Mouse (Mus musculus): Measurements from ENCODE around the gene Cyp4f14. TPM values are rescaled to one million over a fixed set of nuclear protein-coding genes. Genes with fewer than 3 reads are reported as not detected.
"Not testable (repeated sequence)": the region's sequence is repeated elsewhere in the genome, so short reads cannot be mapped to it uniquely, and the experiment has no call there.

The Cyp4f14 gene
- polyA plus RNA-seq, 1 experiment from 2014 or later = not detected

DNA sequence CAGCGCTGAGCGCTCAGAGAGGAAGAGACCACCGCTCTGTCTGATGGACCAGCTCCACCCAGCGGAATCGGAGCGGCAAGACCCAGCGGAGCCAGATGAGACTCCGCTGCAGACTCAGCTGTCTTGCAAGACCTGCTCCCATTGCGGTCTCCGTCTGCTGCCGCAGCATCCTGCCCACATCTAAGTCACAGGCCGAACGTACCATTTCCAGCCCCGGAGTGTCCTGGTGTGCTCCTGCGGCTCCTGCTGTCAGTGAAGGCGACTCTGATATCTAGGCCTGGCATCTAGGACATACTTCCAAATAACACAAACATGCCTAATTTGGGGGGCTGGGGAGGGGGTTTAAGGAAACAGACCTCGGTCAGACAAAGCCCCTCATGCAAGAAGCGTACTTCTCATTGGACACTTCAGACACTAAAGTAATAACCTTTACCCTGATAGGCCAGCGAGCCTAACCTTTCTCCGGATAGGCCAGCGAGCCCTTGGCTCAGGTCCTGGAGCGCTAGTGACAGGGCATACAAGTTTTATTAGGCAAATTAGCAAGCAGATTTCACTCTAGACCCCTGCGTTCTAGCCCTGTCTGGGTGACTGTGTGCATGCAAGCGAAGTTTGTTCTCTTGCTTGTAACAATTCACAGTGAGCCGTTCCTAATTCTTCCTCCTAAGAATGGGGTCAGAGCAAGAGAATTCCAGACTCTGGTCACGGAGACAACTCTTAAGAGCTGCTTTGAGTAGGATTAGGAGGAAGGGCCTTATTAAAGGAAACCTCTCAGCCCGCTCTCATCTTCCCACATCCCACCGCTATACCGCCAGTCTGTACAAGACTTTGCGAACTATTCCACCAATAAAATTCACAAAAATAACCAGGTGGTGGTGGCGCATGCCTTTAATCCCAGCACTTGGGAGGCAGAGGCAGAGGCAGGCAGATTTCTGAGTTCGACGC is 25.6 kb downstream of the Cyp4f14 start, which contains the start of gene Zfp870:
TSS of gene Zfp870 (minus strand) at position 404 of the 942 bp plus-strand sequence.
- 10% methylated on average over 33 of the region's 33 CpGs for WGBS

DNA sequence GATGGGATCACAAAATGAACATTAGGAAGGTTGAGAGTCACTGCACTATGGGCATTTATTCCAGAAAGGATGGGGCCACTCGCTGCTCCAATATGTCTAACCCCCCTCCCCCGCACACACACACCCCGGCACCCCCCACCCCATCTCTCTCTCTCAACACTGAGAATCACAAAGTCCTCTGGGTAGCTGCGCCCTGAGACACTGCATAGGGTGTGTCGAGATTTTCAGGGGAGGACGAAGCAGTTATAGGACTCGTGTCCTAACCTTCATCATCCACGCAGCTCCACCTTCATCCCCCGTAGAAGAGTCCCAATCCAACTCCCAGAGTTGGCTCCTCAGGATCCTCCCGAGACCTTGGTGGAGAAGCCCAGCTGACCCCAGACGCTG is 26.3 kb downstream of the Cyp4f14 start:
- Histone ChIP-seq H3K27ac (replicated peaks) (peak overlapping the region; percentile 94), H3K9me3 (replicated peaks) (no peaks in the 10 kb centered on the region), H3K27me3 (no peaks in the 10 kb centered on the region), H3K4me3 (replicated peaks) (peak overlapping the region; percentile 79), H3K4me1 (peaks cover 11% of the 10 kb centered on the region), H3K9ac (peak overlapping the region; percentile 78), H3K4me2 (replicated peaks) (peak overlapping the region; percentile 67), H3K36me3 (no peaks in the 10 kb centered on the region)
- peak; percentile 20; the same call in 1 of the 2 replicates for ATAC-seq (ENCODE audit: insufficient number of reproducible peaks, low FRiP score, low TSS enrichment, low read depth)
- WGBS = 3% methylated on average over 11 of the region's 11 CpGs

More for the DNA sequence above, 25.6 kb downstream of the Cyp4f14 start, which contains the start of gene Zfp870:
- H3K4me2 ChIP-seq (replicated peaks) = peak within 1 kb of the TSS; percentile 67
- H3K27ac ChIP-seq (replicated peaks) = peak within 1 kb of the TSS; percentile 94
- peak; percentile 98 for ATAC-seq (ENCODE audit: insufficient number of reproducible peaks, low FRiP score, low TSS enrichment, low read depth)
- no peaks in the 10 kb centered on the region for H3K27me3 ChIP-seq
- H3K4me1 ChIP-seq = peaks cover 11% of the 10 kb centered on the region
- H3K9me3 ChIP-seq (replicated peaks) = no peaks in the 10 kb centered on the region
- peak within 1 kb of the TSS; percentile 79 for H3K4me3 ChIP-seq (replicated peaks)
- H3K36me3 ChIP-seq = no peaks in the 10 kb centered on the region
- H3K9ac ChIP-seq = peak within 1 kb of the TSS; percentile 78

DNA sequence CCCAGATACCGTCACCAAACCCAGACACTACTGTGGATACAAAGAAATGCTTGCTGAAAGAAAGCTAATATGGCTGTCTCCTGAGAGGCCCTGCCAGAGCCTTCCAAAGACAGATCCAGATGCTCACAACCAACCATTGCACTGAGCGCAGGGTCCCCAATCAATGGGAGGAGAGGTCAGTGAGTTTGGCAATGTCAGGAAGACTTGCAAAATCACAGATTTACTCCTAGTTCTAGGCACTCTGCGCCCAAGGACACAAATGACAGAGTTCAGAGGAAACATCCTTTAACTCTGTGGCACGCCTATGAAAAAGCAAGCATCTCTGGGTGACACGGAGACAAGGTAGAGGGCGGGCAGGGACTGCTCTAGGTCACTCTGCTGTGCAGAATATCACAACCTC is 27.5 kb downstream of the Cyp4f14 start:
- Histone ChIP-seq H3K9me3 (replicated peaks) (no peaks in the 10 kb centered on the region), H3K27ac (replicated peaks) (no peak overlapping the region), H3K4me3 (replicated peaks) (no peak overlapping the region), H3K9ac (no peak overlapping the region), H3K27me3 (no peaks in the 10 kb centered on the region), H3K4me2 (replicated peaks) (no peak overlapping the region), H3K36me3 (peaks cover 8% of the 10 kb centered on the region), H3K4me1 (peaks cover 11% of the 10 kb centered on the region)
- no peak for ATAC-seq (ENCODE audit: insufficient number of reproducible peaks, low FRiP score, low TSS enrichment, low read depth)
- 93% methylated on average over 6 of the region's 6 CpGs for WGBS

DNA sequence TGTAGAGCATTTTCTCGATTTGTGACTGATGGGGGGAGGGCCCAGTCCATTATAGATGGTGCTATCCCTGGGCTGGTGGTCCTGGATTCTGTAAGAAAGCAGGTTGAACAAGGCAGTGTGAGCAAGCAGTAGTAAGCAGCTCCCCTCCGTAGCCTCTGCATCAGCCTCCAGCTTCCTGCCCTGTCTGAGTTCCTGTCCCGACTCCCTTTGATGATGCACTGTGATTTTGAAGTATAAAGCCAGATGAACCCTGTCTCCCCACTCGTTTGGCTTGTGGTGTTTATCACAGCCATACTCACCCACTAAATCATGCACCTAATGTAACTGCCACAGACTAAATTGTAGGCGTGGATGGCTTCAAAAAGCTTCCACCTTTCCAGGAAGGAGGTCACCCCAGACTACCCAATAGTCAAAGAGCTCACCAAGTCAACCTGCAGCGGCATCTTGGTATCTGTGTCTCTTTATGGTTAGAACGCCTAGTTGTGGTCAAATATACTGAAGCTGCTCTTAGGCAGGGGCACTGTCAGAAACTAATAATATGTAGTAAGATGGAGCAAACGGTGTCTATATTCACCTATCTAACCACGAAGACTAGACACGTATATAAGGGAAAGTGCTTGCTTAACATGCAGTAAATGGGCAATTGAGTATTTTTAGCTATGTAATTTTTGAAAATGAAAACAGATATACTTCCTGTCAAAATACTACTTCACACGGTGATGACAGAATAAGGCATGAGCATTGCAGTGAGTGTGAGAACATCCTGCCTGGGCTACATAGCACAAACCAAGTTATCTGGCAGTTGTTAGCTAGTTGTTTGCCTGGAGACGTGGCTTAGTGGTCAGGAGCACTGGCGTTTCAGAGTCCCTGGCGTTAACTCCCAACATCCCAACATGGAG is 36.6 kb downstream of the Cyp4f14 start:
- 90% methylated on average over 14 of the region's 14 CpGs for WGBS

DNA sequence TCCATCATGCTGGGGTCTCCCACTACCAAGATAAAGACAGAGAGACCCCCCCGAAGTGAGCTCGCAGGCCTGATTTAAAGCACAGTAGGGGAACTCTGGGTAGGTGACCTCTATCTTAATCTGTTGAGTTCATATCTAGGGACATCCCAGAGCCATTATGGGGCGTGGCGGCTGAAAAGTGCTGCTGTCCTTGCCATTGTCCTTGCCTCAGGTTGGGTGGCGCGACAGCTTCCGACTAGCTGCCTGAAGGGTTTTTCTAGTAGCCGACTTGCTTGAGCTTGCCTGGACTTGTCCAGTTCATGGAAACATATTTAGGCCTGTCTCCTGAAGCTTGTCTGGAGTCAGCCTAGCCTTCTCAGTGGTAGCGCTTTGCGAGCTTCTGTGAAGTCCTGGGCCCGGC is 38.4 kb downstream of the Cyp4f14 start:
- Histone ChIP-seq H3K36me3 (peaks cover 26% of the 10 kb centered on the region), H3K9ac (no peak overlapping the region)
- WGBS = 93% methylated on average over 11 of the region's 11 CpGs

More for the DNA sequence above, 36.6 kb downstream of the Cyp4f14 start:
- H3K9ac ChIP-seq = no peak overlapping the region
- no peak overlapping the region for H3K27ac ChIP-seq (replicated peaks)
- H3K9me3 ChIP-seq (replicated peaks) = no peaks in the 10 kb centered on the region
- H3K4me3 ChIP-seq (replicated peaks) = no peak overlapping the region
- ATAC-seq (ENCODE audit: insufficient number of reproducible peaks, low FRiP score, low TSS enrichment, low read depth) = no peak
- no peak overlapping the region for H3K4me2 ChIP-seq (replicated peaks)
- peaks cover 41% of the 10 kb centered on the region for H3K36me3 ChIP-seq
- H3K27me3 ChIP-seq = no peaks in the 10 kb centered on the region
- H3K4me1 ChIP-seq = no peaks in the 10 kb centered on the region; the same call in 1 of the 2 replicates

DNA sequence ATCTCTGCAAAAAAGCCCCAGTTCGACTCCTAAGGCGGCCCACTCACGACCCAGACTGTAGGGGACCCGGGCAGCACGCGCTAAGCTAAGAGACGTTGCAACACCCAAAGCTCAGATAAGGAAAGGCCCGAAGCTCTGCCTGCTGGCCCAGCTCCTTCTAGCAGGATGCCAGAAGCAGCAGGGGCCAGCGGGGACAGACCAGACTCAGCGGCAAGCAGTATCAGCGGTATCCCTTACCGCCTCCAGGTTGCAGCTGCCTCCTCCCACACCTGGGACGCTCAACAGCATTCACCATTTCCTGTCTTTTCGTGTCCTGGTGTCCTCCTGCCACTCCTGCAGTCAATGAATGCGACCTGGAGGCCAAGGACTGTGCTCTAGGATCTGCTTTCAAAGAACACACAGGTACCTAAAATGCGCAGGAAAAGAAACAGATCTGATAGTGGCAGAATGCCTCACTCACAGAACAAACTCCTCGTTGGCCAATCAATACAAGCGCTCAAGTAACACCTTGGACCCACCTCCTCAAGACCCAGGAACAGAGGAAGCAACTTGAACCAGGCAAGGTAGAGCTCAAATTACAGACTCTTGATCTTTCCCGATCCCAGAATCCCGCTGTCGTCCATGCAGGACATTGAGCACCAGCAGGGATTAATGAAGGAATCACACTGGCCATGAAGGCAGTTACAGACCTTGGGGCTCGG is 39.5 kb downstream of the Cyp4f14 start:
- Histone ChIP-seq H3K9ac (no peak overlapping the region), H3K4me3 (replicated peaks) (no peak overlapping the region), H3K27me3 (no peaks in the 10 kb centered on the region), H3K4me1 (no peaks in the 10 kb centered on the region; the same call in 1 of the 2 replicates), H3K9me3 (replicated peaks) (no peaks in the 10 kb centered on the region), H3K36me3 (peaks cover 15% of the 10 kb centered on the region), H3K4me2 (replicated peaks) (no peak overlapping the region), H3K27ac (replicated peaks) (no peak overlapping the region)
- ATAC-seq (ENCODE audit: insufficient number of reproducible peaks, low FRiP score, low TSS enrichment, low read depth) = no peak
- WGBS = 7% methylated on average over 22 of the region's 22 CpGs

More for the DNA sequence above, 38.4 kb downstream of the Cyp4f14 start:
- no peak overlapping the region for H3K27ac ChIP-seq (replicated peaks)
- no peak overlapping the region for H3K4me2 ChIP-seq (replicated peaks)
- no peaks in the 10 kb centered on the region; the same call in 1 of the 2 replicates for H3K4me1 ChIP-seq
- H3K9me3 ChIP-seq (replicated peaks) = no peaks in the 10 kb centered on the region
- no peaks in the 10 kb centered on the region for H3K27me3 ChIP-seq
- no peak overlapping the region for H3K4me3 ChIP-seq (replicated peaks)
- ATAC-seq (ENCODE audit: insufficient number of reproducible peaks, low FRiP score, low TSS enrichment, low read depth) = no peak

DNA sequence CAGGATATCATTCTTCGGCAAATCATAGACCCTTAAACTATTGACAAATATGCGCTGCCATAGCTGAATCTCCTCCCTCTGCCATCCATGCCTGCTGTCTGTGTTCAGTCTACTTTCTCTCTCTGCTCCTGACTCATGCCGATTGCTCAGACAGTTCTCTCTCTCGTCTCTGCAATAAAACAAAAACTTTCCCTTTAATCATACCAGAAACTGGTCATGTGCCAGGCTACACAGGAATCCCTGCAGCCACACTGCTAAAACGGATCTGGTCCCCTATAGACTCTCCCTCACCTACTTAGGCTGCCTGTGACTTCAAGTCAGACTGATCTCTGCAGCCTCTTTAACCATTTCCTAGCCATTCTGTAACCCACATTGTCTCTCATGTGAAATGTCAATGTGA is 44.4 kb downstream of the Cyp4f14 start:
- WGBS = 50% methylated on average over 5 of the region's 5 CpGs
- Histone ChIP-seq H3K9me3 (replicated peaks) (no peaks in the 10 kb centered on the region), H3K9ac (no peak overlapping the region; the same call in 1 of the 2 replicates), H3K27ac (replicated peaks) (no peak overlapping the region), H3K36me3 (no peaks in the 10 kb centered on the region), H3K27me3 (no peaks in the 10 kb centered on the region), H3K4me2 (replicated peaks) (no peak overlapping the region), H3K4me3 (replicated peaks) (no peak overlapping the region), H3K4me1 (no peaks in the 10 kb centered on the region; the same call in 1 of the 2 replicates)
- no peak for ATAC-seq (ENCODE audit: insufficient number of reproducible peaks, low FRiP score, low TSS enrichment, low read depth)

DNA sequence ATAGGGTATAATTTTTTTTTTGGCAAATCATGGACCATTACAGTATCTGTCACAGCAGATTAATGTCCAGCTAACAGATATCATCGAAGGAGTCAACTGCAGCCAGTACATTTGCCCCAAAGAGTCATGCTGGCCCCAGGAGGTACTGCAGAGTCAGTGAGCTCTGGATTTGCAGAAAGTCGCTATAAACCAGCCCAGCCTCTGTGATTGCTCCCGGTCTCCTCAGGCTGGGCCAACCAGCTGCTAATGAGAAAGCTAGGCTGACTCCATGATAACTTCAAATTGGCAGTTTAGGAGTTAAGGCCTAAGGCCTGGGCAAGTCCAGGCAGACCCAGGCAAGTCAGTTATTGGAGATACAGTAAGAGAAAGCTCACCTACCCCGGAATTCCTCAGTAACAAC is 45.1 kb downstream of the Cyp4f14 start:
- WGBS = 58% methylated on average over 4 of the region's 4 CpGs
- Histone ChIP-seq H3K36me3 (no peaks in the 10 kb centered on the region), H3K4me3 (replicated peaks) (no peak overlapping the region), H3K4me1 (no peaks in the 10 kb centered on the region), H3K4me2 (replicated peaks) (no peak overlapping the region), H3K9me3 (replicated peaks) (no peaks in the 10 kb centered on the region), H3K9ac (no peak overlapping the region), H3K27ac (replicated peaks) (no peak overlapping the region), H3K27me3 (no peaks in the 10 kb centered on the region)
- no peak for ATAC-seq (ENCODE audit: insufficient number of reproducible peaks, low FRiP score, low TSS enrichment, low read depth)

DNA sequence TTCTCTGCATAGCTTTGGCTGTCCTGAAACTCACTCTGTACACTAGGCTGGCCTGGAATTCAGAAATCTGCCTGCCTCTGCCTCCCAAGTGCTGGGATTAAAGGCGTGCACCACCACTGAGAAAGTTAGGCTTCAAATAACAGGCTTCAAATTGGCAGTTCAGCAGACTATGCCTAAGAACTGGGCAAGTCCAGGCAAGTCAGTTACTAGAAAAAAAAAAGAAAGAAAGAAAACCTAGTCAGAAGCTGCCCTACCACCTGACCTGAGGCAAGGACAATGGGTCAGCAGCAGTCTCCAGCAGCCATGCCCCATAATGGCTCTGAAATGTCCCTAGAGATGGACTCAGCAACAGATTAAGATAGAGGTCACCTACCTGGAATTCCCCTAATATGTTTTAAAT is 45.7 kb downstream of the Cyp4f14 start:
- H3K27me3 ChIP-seq = no peaks in the 10 kb centered on the region
- H3K4me2 ChIP-seq (replicated peaks) = no peak overlapping the region
- WGBS = 88% methylated on average over 1 of the region's 1 CpGs
- ATAC-seq (ENCODE audit: insufficient number of reproducible peaks, low FRiP score, low TSS enrichment, low read depth) = no peak
- H3K4me1 ChIP-seq = no peaks in the 10 kb centered on the region
- no peak overlapping the region for H3K9ac ChIP-seq
- no peaks in the 10 kb centered on the region for H3K9me3 ChIP-seq (replicated peaks)
- H3K27ac ChIP-seq (replicated peaks) = no peak overlapping the region
- H3K36me3 ChIP-seq = no peaks in the 10 kb centered on the region
- H3K4me3 ChIP-seq (replicated peaks) = no peak overlapping the region

DNA sequence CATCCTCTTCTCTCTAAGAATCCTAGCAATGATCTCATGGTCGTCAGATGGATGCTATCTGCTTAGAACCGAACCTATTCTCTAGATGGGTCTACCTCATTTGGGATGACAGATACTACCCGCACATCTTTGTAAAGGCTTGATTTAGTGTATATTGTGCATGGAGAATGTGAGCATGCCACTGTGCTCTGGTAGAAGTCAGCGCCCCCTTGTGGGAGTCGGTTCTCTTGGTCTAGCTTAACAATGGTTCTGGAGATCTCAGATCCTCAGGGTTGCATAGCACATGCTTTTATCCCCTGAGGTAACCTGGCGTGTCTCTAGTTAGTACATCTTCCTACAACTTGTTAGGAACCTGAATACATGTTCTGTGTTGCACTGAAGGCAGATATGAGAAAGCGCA is 49.9 kb downstream of the Cyp4f14 start:
- H3K36me3 ChIP-seq; H3K27me3 ChIP-seq; H3K9me3 ChIP-seq (replicated peaks); ATAC-seq (ENCODE audit: insufficient number of reproducible peaks, low FRiP score, low TSS enrichment, low read depth); H3K4me2 ChIP-seq (replicated peaks); H3K27ac ChIP-seq (replicated peaks); H3K9ac ChIP-seq; H3K4me3 ChIP-seq (replicated peaks); H3K4me1 ChIP-seq: not testable (repeated sequence)
- WGBS = 61% methylated on average over 5 of the region's 7 CpGs
